Mouse (Mus musculus): Measurements from ENCODE around the gene Alg10b.
"Not testable (repeated sequence)": the region's sequence is repeated elsewhere in the genome, so short reads cannot be mapped to it uniquely, and the experiment has no call there.

The Alg10b gene

DNA sequence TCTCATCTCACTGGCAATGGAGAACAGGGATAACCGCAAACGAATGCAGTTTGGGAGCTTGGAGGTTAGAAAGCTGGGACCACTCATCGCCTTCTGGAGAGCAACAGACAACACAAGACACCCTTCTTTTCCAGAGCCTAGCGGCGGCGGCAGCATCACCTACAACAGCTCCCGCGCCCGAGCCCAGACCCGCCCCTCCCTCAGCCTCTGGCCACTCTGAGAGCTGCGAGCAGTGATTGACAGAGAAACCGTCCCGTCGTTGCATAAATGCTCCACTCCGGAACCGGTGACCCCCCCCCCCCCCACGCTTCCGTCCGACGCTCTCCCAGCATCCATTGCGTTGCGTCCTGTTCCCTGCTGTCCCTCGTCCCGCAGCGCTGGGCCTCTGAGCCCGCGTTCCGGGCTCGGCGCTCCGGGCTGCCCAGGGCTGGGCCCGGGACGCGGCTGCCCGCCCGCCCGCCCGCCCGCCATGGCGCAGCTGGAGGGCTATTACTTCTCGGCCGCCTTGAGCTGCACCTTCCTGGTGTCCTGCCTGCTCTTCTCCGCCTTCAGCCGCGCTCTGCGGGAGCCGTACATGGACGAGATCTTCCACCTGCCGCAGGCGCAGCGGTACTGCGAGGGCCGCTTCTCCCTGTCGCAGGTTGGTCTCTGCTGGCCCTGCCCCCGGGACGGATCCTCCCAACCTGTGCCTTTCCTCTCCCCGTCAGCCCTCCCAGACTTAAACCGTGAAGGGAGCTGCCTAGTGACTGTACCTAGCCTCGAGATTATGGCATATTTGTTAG is at the start of gene Alg10b:
Alg10b (plus strand) TSS at position 343 of the 782 bp plus-strand sequence.
- peak; percentile 92 to 94 for DNase-seq

GRCm38 (mm10) chr15:90183108-90183507 is 41.0 kb upstream of the Alg10b start:
- DNase-seq, result not testable (repeated sequence)

DNA sequence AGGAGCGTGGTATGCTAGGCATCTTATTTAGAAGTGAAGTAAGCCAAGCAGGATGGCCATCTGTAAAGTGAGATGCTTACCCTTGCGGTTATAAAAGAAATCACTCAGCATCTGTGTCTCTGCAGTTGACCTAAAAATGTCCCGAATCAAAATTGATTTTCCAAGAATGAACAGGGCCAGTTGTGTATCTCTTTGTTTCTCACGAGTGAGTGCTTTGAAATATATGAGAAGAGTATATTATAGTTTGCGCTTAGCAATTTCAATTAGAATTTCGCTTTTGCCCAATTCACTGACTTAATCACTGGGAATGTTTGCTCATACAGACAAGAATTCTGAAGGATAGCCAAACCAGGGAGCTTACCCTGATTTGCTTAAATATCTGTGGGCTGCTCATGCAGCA is 40.6 kb upstream of the Alg10b start:
- no peak for DNase-seq

GRCm38 (mm10) chr15:90184743-90185142 is 39.4 kb upstream of the Alg10b start:
- DNase-seq, result no peak

GRCm38 (mm10) chr15:90189477-90189876 is 34.6 kb upstream of the Alg10b start:
- DNase-seq, result no peak

- no peak for DNase-seq
Observed at GRCm38 (mm10) chr15:90213946-90214345, 10.2 kb upstream of the Alg10b start.

GRCm38 (mm10) chr15:90214913-90215312 is 9.2 kb upstream of the Alg10b start:
- DNase-seq, result peak; percentile 82 to 91

DNA sequence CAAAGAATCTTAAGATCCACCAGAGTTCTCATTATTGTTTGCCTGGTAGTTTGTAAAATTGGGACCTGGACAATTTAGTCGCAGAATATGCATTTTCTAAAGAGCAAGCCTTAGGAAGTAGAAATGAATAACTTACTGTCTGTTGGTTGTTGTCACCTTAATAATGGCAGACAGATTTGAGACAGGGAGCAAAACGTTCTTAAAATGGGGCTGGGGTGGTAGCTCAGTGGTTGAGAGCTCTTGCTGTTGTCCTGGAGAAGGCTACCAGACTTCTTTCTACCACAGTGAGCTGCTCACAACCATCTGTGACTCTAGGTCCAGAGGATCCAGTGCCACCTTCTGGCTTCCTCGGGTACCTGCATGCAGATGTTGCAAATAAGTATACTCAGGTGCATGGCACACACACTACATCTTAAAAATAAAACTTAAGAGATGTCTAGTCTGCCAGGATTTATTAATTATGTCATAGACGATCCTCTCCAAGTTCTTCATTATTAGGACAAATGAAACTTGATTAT is 1.0 kb downstream of the Alg10b start:
- peak; percentile 55 to 67 for DNase-seq

DNA sequence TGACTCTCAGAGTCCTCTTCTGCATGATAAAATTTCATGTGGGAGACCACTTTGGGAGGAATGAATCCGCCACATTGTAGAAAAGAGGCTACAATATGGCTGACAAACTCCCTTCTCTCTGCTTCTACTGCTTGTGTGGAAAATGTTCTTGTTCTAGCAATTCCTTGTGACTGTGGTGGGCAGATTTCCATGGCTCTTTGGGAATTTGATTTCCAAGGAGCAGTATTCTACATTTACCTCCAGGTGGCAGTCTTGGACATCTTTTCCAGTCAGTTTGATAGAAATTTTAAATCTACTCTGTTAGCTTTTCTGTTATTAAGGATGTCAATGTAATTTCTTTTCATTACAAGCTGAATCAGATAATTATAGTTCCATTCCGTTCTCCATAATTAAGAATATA is 13.5 kb downstream of the Alg10b start:
- DNase-seq, result peak; percentile 32 to 71

DNA sequence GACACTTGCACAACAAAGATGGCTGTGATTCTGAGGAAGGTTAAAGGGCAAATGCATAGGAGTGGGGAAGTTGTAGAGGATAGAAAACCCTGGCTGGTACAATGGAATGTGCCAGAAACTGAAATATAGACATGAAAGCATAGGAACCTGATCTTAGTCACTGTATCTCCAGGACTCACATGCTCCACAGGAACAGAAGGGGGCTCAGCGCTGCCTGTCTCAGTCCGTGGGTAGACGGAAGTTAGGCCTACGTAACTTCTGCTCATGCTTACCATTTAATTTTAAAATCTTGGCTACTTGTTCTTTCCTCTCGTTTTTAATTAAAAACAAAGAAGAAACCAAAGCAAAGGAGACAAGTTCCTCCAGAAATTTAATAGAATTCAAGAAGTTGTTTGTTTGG is 20.0 kb downstream of the Alg10b start:
- no peak for DNase-seq

DNA sequence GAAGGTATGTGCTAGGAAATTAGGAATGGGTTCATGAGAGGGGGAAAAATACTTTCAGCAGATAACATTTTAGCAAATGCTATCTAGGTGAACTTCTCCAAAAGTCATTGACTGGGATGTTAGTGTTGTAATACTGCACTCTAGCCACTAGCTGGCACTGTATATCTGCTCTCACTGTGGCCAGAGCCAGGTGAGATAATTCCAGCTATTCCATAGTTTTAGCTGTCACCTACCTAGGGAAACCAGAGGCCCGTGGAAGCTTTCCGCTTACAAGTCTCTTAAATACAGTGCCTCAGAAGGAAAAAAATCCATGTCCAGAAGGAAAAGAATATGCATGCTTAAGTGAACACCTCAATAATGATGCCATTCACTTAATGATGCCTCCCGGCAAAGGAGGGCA is 25.6 kb downstream of the Alg10b start:
- DNase-seq, result peak; percentile 22 to 43

GRCm38 (mm10) chr15:90282876-90283275 is 58.8 kb downstream of the Alg10b start:
- no peak for DNase-seq

Measured in cerebellum, postnatal 10 days (tissue).